Mouse (Mus musculus) liver, embryonic 14.5 days (tissue): ENCODE data around the gene Cavin1. TPM values are rescaled to one million over a fixed set of nuclear protein-coding genes. Genes with fewer than 3 reads are reported as not detected.

ENCODE experiments used
- ATAC-seq: fragments of 200-750 bp; cut with Nextera tagmentation; 2 replicates; pipeline ENCODE4 v1.8.0; 2017; ENCODE audit warnings: moderate number of reproducible peaks, mild to moderate bottlenecking, moderate library complexity; ENCODE audit not compliant: insufficient read depth
- DNase-seq, 3 experiments: peaks; one replicate each; pipeline ENCODE4 v3.0.0-alpha.2; 2012 to 2013; ENCODE audit warnings: low read depth in 3 of 3, low spot score in 3 of 3
- H3K27ac ChIP-seq: fragments of 300-500 bp; sonication (generic); 2 replicates; pipeline ENCODE4 v1.5.1; 2014; ENCODE audit warnings: moderate library complexity, mild to moderate bottlenecking, control low read depth, inconsistent platforms
- H3K27me3 ChIP-seq: fragments of 300-500 bp; sonication (generic); 2 replicates; pipeline ENCODE4 v1.6.1; 2014; ENCODE audit warnings: mild to moderate bottlenecking, low read length, moderate library complexity; ENCODE audit not compliant: control insufficient read depth, insufficient read depth
- H3K36me3 ChIP-seq: fragments of 300-500 bp; sonication (generic); replicated peaks from 2 replicates; pipeline ENCODE4 v1.6.1; 2014; ENCODE audit warnings: low read depth; ENCODE audit not compliant: control insufficient read depth, insufficient read depth
- H3K4me1 ChIP-seq, 2 experiments: fragments of 200-500 bp in 1 of 2; fragments of 300-500 bp in 1 of 2; sonication (generic) in 1 of 2; replicated peaks; 2 replicates each; pipeline ENCODE4 v1.6.1; 2012 to 2014; ENCODE audit warnings: antibody characterized with exemption in 1 of 2, inconsistent platforms in 1 of 2, low read length in 1 of 2; ENCODE audit not compliant: control insufficient read depth in 2 of 2, insufficient read depth in 2 of 2
- H3K4me2 ChIP-seq: fragments of 300-500 bp; sonication (generic); 2 replicates; pipeline ENCODE4 v1.6.1; 2014; ENCODE audit warnings: low read depth, mild to moderate bottlenecking, control low read depth, moderate library complexity
- H3K4me3 ChIP-seq, 2 experiments: fragments of 200-500 bp in 1 of 2; fragments of 300-500 bp in 1 of 2; sonication (generic) in 1 of 2; 2 replicates each; pipeline ENCODE4 v1.5.1; 2012 to 2014; ENCODE audit warnings: low read depth in 2 of 2, low read length in 2 of 2, mild to moderate bottlenecking in 2 of 2, control low read depth in 1 of 2, inconsistent platforms in 1 of 2, moderate library complexity in 1 of 2; ENCODE audit not compliant: insufficient read depth in 1 of 2
- H3K9ac ChIP-seq: fragments of 300-500 bp; sonication (generic); replicated peaks from 2 replicates; pipeline ENCODE4 v1.6.1; 2014; ENCODE audit warnings: mild to moderate bottlenecking, control low read depth, moderate library complexity
- H3K9me3 ChIP-seq: fragments of 300-500 bp; sonication (generic); 2 replicates; pipeline ENCODE4 v1.6.1; 2016; ENCODE audit warnings: low read length, mixed read lengths; ENCODE audit not compliant: control insufficient read depth
- CTCF ChIP-seq: IDR thresholded peaks from 2 replicates; pipeline ENCODE4 v1.5.1; 2016; ENCODE audit warnings: antibody characterized with exemption, low read depth, control low read depth
- EP300 ChIP-seq: IDR thresholded peaks from 2 replicates; pipeline ENCODE4 v1.6.1; 2016; ENCODE audit warnings: antibody characterized with exemption, low read depth
- WGBS: fragments of 180-500 bp; shearing (Covaris S2); extraction: QIAGEN DNeasy Blood & Tissue Kit; methylation state at CpG from one replicate; pipeline ENCODE4 v1.1.7; 2014; ENCODE audit not compliant: insufficient replicate concordance; 5-methylcytosine and 5-hydroxymethylcytosine counted together
- polyA plus RNA-seq, 2 experiments: library from polyadenylated mRNA; depleted of rRNA in 1 of 2; stranded (reverse) in 1 of 2; unstranded in 1 of 2; fragments of >200 nt; fragmentation: Nextera tagmentation in 1 of 2; extraction: Ambion mirVana in 1 of 2; gene quantifications; 2 replicates each; pipeline versions ENCODE4 v1.2.1 to v1.2.3; 2012 to 2014

Cavin1 gene
- polyA plus RNA-seq, 2 experiments: 7.0 to 8.1 TPM

GRCm38 (mm10) chr11:100908567-100908966, 62.1 kb downstream of the Cavin1 start:
- Histone ChIP-seq H3K4me3 (no peak overlapping the region), H3K27ac (no peak overlapping the region), H3K27me3 (no peaks in the 10 kb centered on the region), H3K9ac (no peak overlapping the region), H3K9me3 (no peaks in the 10 kb centered on the region), H3K4me2 (no peak overlapping the region), H3K36me3 (peaks cover 8% of the 10 kb centered on the region), H3K4me1 (peaks cover 6 to 18% of the 10 kb centered on the region in 2 experiments; a peak in 3 of 4 replicates)
- no peak for DNase-seq
- no peak for ATAC-seq
- 80% methylated on average over 9 of the region's 9 CpGs for WGBS
- TF ChIP-seq CTCF (no peak), EP300 (no peak)

GRCm38 (mm10) chr11:100908112-100908511, 62.6 kb downstream of the Cavin1 start:
- Histone ChIP-seq H3K4me2 (no peak overlapping the region), H3K4me1 (peaks cover 6 to 15% of the 10 kb centered on the region in 2 experiments; a peak in 3 of 4 replicates), H3K36me3 (peaks cover 13% of the 10 kb centered on the region), H3K4me3 (no peak overlapping the region), H3K27me3 (no peaks in the 10 kb centered on the region), H3K27ac (no peak overlapping the region), H3K9me3 (no peaks in the 10 kb centered on the region), H3K9ac (no peak overlapping the region)
- TF ChIP-seq EP300: no peak
- no peak for TF ChIP-seq CTCF
- ATAC-seq (no peak), DNase-seq (no peak)
- WGBS: 66% methylated on average over 2 of the region's 2 CpGs

- 45% methylated on average over 4 of the region's 4 CpGs for WGBS
These were observed 63.8 kb downstream of the Cavin1 start for GRCm38 (mm10) chr11:100906885-100907284.

More at GRCm38 (mm10) chr11:100906885-100907284, 63.8 kb downstream of the Cavin1 start:
- peaks cover 6 to 12% of the 10 kb centered on the region in 2 experiments; a peak in 3 of 4 replicates for H3K4me1 ChIP-seq
- DNase-seq: no peak
- no peak for TF ChIP-seq CTCF
- no peak for TF ChIP-seq EP300
- no peak overlapping the region for H3K9ac ChIP-seq
- H3K9me3 ChIP-seq: no peaks in the 10 kb centered on the region
- H3K4me2 ChIP-seq: no peak overlapping the region
- peaks cover 20% of the 10 kb centered on the region for H3K36me3 ChIP-seq
- no peaks in the 10 kb centered on the region for H3K27me3 ChIP-seq
- H3K27ac ChIP-seq: no peak overlapping the region
- no peak overlapping the region for H3K4me3 ChIP-seq
- no peak for ATAC-seq

Other genes starting within 250 kb of the Cavin1 start
- 109 and 127 TPM in 2 replicates for gene Rab5c, start 232.7 kb downstream of the Cavin1 start, polyA plus RNA-seq (2012; rRNA removed)
- 57.4 and 59.9 TPM in 2 replicates for gene Rab5c, start 232.7 kb downstream of the Cavin1 start, polyA plus RNA-seq (2014; fragmentation: Nextera tagmentation; extraction: Ambion mirVana)
- 0.02 TPM in 1 of 2 replicates, not detected in the other for gene Kcnh4, start 210.9 kb downstream of the Cavin1 start, polyA plus RNA-seq (2012; rRNA removed)
- not detected in 2 replicates for gene Kcnh4, start 210.9 kb downstream of the Cavin1 start, polyA plus RNA-seq (2014; fragmentation: Nextera tagmentation; extraction: Ambion mirVana)
- not detected in 2 replicates for gene Hcrt, start 208.0 kb downstream of the Cavin1 start, polyA plus RNA-seq (2012; rRNA removed)
- gene Hcrt, start 208.0 kb downstream of the Cavin1 start, polyA plus RNA-seq (2014; fragmentation: Nextera tagmentation; extraction: Ambion mirVana): not detected in 2 replicates
- gene Ghdc, start 199.9 kb downstream of the Cavin1 start, polyA plus RNA-seq (2012; rRNA removed): 2.2 and 2.3 TPM in 2 replicates
- gene Ghdc, start 199.9 kb downstream of the Cavin1 start, polyA plus RNA-seq (2014; fragmentation: Nextera tagmentation; extraction: Ambion mirVana): 0.76 and 0.77 TPM in 2 replicates
- 10.6 and 12.4 TPM in 2 replicates for gene Stat5b, start 120.2 kb downstream of the Cavin1 start, polyA plus RNA-seq (2012; rRNA removed)
- gene Stat5b, start 120.2 kb downstream of the Cavin1 start, polyA plus RNA-seq (2014; fragmentation: Nextera tagmentation; extraction: Ambion mirVana): 16.4 and 19.3 TPM in 2 replicates
- gene Stat5a, start 111.5 kb downstream of the Cavin1 start, polyA plus RNA-seq (2012; rRNA removed): 7.8 and 8.5 TPM in 2 replicates
- 7.2 and 8.6 TPM in 2 replicates for gene Stat5a, start 111.5 kb downstream of the Cavin1 start, polyA plus RNA-seq (2014; fragmentation: Nextera tagmentation; extraction: Ambion mirVana)
- gene Stat3, start 31.3 kb downstream of the Cavin1 start, polyA plus RNA-seq (2012; rRNA removed): 15.0 and 17.7 TPM in 2 replicates
- gene Stat3, start 31.3 kb downstream of the Cavin1 start, polyA plus RNA-seq (2014; fragmentation: Nextera tagmentation; extraction: Ambion mirVana): 27.2 and 27.4 TPM in 2 replicates
- gene Atp6v0a1, start 38.6 kb upstream of the Cavin1 start, polyA plus RNA-seq (2012; rRNA removed): 28.3 and 29.5 TPM in 2 replicates
- 37.8 and 40.3 TPM in 2 replicates for gene Atp6v0a1, start 38.6 kb upstream of the Cavin1 start, polyA plus RNA-seq (2014; fragmentation: Nextera tagmentation; extraction: Ambion mirVana)
- 3.4 and 4.0 TPM in 2 replicates for gene Naglu, start 99.1 kb upstream of the Cavin1 start, polyA plus RNA-seq (2012; rRNA removed)
- 4.0 and 4.3 TPM in 2 replicates for gene Naglu, start 99.1 kb upstream of the Cavin1 start, polyA plus RNA-seq (2014; fragmentation: Nextera tagmentation; extraction: Ambion mirVana)
- 0.13 and 0.19 TPM in 2 replicates for gene Hsd17b1, start 107.5 kb upstream of the Cavin1 start, polyA plus RNA-seq (2012; rRNA removed)
- gene Hsd17b1, start 107.5 kb upstream of the Cavin1 start, polyA plus RNA-seq (2014; fragmentation: Nextera tagmentation; extraction: Ambion mirVana): 0.08 and 0.34 TPM in 2 replicates
- 16.2 and 16.7 TPM in 2 replicates for gene Coasy, start 111.7 kb upstream of the Cavin1 start, polyA plus RNA-seq (2012; rRNA removed)
- gene Coasy, start 111.7 kb upstream of the Cavin1 start, polyA plus RNA-seq (2014; fragmentation: Nextera tagmentation; extraction: Ambion mirVana): 17.7 and 19.9 TPM in 2 replicates
- 16.8 and 18.6 TPM in 2 replicates for gene Mlx, start 116.4 kb upstream of the Cavin1 start, polyA plus RNA-seq (2012; rRNA removed)
- 21.9 and 26.8 TPM in 2 replicates for gene Mlx, start 116.4 kb upstream of the Cavin1 start, polyA plus RNA-seq (2014; fragmentation: Nextera tagmentation; extraction: Ambion mirVana)
- gene Psmc3ip, start 124.5 kb upstream of the Cavin1 start, polyA plus RNA-seq (2012; rRNA removed): 7.3 and 16.8 TPM in 2 replicates
- 21.6 and 22.0 TPM in 2 replicates for gene Psmc3ip, start 124.5 kb upstream of the Cavin1 start, polyA plus RNA-seq (2014; fragmentation: Nextera tagmentation; extraction: Ambion mirVana)
- 19.3 and 20.4 TPM in 2 replicates for gene Retreg3, start 149.0 kb upstream of the Cavin1 start, polyA plus RNA-seq (2012; rRNA removed)
- gene Retreg3, start 149.0 kb upstream of the Cavin1 start, polyA plus RNA-seq (2014; fragmentation: Nextera tagmentation; extraction: Ambion mirVana): 5.3 and 6.7 TPM in 2 replicates
- gene Tubg1, start 149.1 kb upstream of the Cavin1 start, polyA plus RNA-seq (2012; rRNA removed): 12.4 and 13.8 TPM in 2 replicates
- gene Tubg1, start 149.1 kb upstream of the Cavin1 start, polyA plus RNA-seq (2014; fragmentation: Nextera tagmentation; extraction: Ambion mirVana): 32.0 and 32.4 TPM in 2 replicates
- gene Tubg2, start 185.0 kb upstream of the Cavin1 start, polyA plus RNA-seq (2012; rRNA removed): 0.13 and 0.14 TPM in 2 replicates
- gene Tubg2, start 185.0 kb upstream of the Cavin1 start, polyA plus RNA-seq (2014; fragmentation: Nextera tagmentation; extraction: Ambion mirVana): not detected in 2 replicates
- gene Cntnap1, start 199.6 kb upstream of the Cavin1 start, polyA plus RNA-seq (2012; rRNA removed): 0.11 and 0.16 TPM in 2 replicates
- gene Cntnap1, start 199.6 kb upstream of the Cavin1 start, polyA plus RNA-seq (2014; fragmentation: Nextera tagmentation; extraction: Ambion mirVana): 0.08 TPM in 1 of 2 replicates, not detected in the other
- gene Plekhh3, start 200.5 kb upstream of the Cavin1 start, polyA plus RNA-seq (2012; rRNA removed): 1.1 TPM in 2 replicates
- gene Plekhh3, start 200.5 kb upstream of the Cavin1 start, polyA plus RNA-seq (2014; fragmentation: Nextera tagmentation; extraction: Ambion mirVana): 1.0 TPM in 2 replicates
- gene Ccr10, start 204.6 kb upstream of the Cavin1 start, polyA plus RNA-seq (2012; rRNA removed): not detected in 2 replicates
- not detected in 2 replicates for gene Ccr10, start 204.6 kb upstream of the Cavin1 start, polyA plus RNA-seq (2014; fragmentation: Nextera tagmentation; extraction: Ambion mirVana)